Mouse (Mus musculus) inflammation-experienced regulatory T-cells (primary cell): Measurements from ENCODE around the gene Mapre1. TPM values are rescaled to one million over a fixed set of nuclear protein-coding genes. Genes with fewer than 3 reads are reported as not detected.

Experiments used
- polyA plus RNA-seq, 2 experiments: library from polyadenylated mRNA; unstranded; fragments of 100-300 nt; shearing (Covaris generic); gene quantifications; one replicate each; pipeline ENCODE4 v1.2.1; 2017

Mapre1 gene
- polyA plus RNA-seq, result 100 to 1,000 TPM; 176 to 189 TPM

GRCm38 (mm10) chr2:153740500-153741436 is at the start of gene Mapre1:
Mapre1 (plus strand) TSS chr2:153741274.

DNA sequence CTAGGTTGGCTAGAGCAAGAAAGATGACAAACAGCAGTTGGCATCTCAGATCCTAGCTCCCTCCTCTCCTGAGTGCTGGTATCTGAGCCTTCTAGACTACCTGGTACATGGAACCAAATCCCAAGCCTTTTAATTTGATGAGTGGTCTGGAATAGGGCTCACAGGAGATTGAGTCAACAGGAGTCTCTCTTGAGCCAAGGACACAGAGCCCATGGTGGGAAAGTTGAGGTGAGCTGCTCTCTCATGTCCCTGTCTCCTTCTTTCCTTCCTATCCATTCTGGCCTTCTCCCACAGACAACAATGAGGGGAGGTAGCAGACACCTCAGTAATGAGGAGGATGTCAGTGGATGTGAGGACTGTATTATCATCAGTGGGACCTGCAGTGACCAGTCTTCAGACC is 44.7 kb upstream of the Mapre1 start, which contains the start of gene Dnmt3c:
Gene Dnmt3c, plus strand, starts transcription at position 301 of the 400 bp plus-strand sequence.

DNA sequence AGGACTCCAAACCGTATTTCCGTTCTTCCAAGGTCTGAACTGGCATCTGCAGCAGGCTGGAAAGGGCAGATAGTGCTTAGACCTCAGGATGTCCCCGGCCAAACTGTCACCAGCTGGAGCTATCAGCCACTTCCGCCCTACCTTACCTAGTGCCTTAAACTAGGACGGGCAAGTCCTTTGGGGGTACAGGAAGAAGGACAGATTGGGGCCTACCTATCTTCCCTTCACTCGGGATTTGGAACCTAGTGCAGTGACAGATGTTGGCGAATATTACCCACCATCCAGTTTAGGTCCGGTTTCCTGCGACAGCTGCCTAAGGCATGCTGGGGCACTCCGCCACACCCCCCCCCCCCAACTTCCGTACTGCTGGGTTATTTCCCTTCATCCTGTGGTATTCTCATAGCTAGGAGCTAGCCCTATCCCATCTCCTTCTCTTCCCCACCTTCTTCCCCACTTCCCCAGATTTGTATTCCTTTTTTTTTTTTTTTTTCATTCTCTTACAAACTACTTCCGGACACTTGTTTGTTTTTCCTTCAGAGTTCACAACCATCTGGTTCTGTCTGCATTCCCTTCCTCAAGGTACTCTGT is 38.4 kb downstream of the Mapre1 start, which contains the start of gene Efcab8:
Gene Efcab8, plus strand, starts transcription at position 538 of the 588 bp plus-strand sequence.

Other genes with a start within 250 kb of the Mapre1 start
- gene 4930404H24Rik, start 248.5 kb upstream of the Mapre1 start, polyA plus RNA-seq, result not detected
- gene Nol4l, start 211.3 kb upstream of the Mapre1 start, polyA plus RNA-seq, result 10 to 100 TPM in 1 of 2 experiments, 1 to 10 TPM in 1; 7.5 to 16.4 TPM
- gene Commd7, start 108.5 kb upstream of the Mapre1 start, polyA plus RNA-seq, result 100 to 1,000 TPM; 120 to 127 TPM
- 10 to 100 TPM in 1 of 2 experiments, 1 to 10 TPM in 1; 4.0 to 10.2 TPM for gene Dnmt3b, start 91.8 kb upstream of the Mapre1 start, polyA plus RNA-seq
- under 1 TPM in 1 of 2 experiments, not detected in 1; 0.56 TPM for gene Dnmt3c, start 44.6 kb upstream of the Mapre1 start, polyA plus RNA-seq
- under 1 TPM; 0.22 to 0.70 TPM for gene Efcab8, start 38.7 kb downstream of the Mapre1 start, polyA plus RNA-seq
- 1 to 10 TPM in 1 of 2 experiments, not detected in 1; 1.3 TPM for gene Sun5, start 129.8 kb downstream of the Mapre1 start, polyA plus RNA-seq
- under 1 TPM in 1 of 2 experiments, not detected in 1; 0.40 TPM for gene Bpifb2, start 133.8 kb downstream of the Mapre1 start, polyA plus RNA-seq
- not detected for gene Bpifb6, start 159.1 kb downstream of the Mapre1 start, polyA plus RNA-seq
- gene Bpifb3, start 177.0 kb downstream of the Mapre1 start, polyA plus RNA-seq, result not detected
- not detected for gene Bpifb4, start 196.9 kb downstream of the Mapre1 start, polyA plus RNA-seq
- gene Bpifa6, start 233.7 kb downstream of the Mapre1 start, polyA plus RNA-seq, result not detected